9 mouse cellular contexts compared by ENCODE assay signal in the genomic region with DNA sequence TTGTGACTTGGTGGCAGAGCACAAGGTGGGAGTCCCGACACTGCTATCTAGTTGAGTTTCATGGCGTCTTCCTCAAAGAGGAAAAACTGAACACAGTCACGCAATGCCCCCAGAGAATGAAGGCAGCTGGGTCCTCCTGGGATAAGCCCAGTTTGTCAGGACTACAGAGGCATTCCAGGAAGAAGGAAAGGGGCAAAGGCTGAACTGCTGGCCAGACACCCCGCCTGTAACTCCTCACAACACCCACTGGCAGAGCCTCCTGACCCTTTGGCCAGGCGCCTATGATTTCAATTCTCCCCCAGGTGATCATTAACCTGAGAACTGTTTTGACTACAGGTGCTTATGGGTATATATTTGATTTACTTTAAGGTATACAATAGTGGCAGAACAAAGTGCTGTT. TPM values are rescaled to one million over a fixed set of nuclear protein-coding genes. Genes with fewer than 3 reads are reported as not detected.
DNase-seq lines count a peak whose midpoint lies in the region; ATAC-seq lines count a peak whose summit lies in the region.
"Had no signal": no experiment of that assay in that cellular context is flagged by ENCODE, and none has a peak within 500 bp of the region (broad histone marks: within the 10 kb centered on the region; RNA-seq: fewer than 3 reads in every experiment).

No protein-coding gene starts in this region.

- H3K36me3 ChIP-seq in kidney, embryonic 14.5 days (ENCODE audit: control insufficient read depth, insufficient read depth, low read length): no peaks in the 10 kb centered on the region
- 0 out of 2 replicates have a peak, but pooled peaks cover 3% of the 10 kb centered on the region for H3K36me3 ChIP-seq in embryonic facial prominence, embryonic 15.5 days
- H3K36me3 ChIP-seq in midbrain, embryonic 16.5 days (ENCODE audit: control insufficient read depth, insufficient read depth, low read length): no peaks in the 10 kb centered on the region

- ATAC-seq in kidney, embryonic 14.5 days (ENCODE audit: low FRiP score, low TSS enrichment): no peak
- no peak for ATAC-seq in embryonic facial prominence, embryonic 15.5 days (ENCODE audit: insufficient number of reproducible peaks, low FRiP score, low TSS enrichment, low read depth)
- no peak for ATAC-seq in midbrain, embryonic 16.5 days

- no peaks in the 10 kb centered on the region for H3K27me3 ChIP-seq in kidney, embryonic 14.5 days (ENCODE audit: control insufficient read depth, insufficient read depth, low read length)
- H3K27me3 ChIP-seq in embryonic facial prominence, embryonic 15.5 days: no peaks in the 10 kb centered on the region
- no peaks in the 10 kb centered on the region for H3K27me3 ChIP-seq in midbrain, embryonic 16.5 days (ENCODE audit: control insufficient read depth, insufficient read depth, low read depth, low read length)

- no peak overlapping the region for H3K4me3 ChIP-seq in kidney, embryonic 14.5 days (ENCODE audit: low read length)
- H3K4me3 ChIP-seq in embryonic facial prominence, embryonic 15.5 days (replicated peaks): peak overlapping the region; percentile 7
- H3K4me3 ChIP-seq in midbrain, embryonic 16.5 days (ENCODE audit: low read depth, low read length): no peak overlapping the region
- H3K4me3 ChIP-seq: erythroblast, embryonic 14.5 days had no signal

- peaks cover 46% of the 10 kb centered on the region for H3K4me1 ChIP-seq in kidney, embryonic 14.5 days (ENCODE audit: control insufficient read depth, insufficient read depth, low read length)
- peaks cover 67% of the 10 kb centered on the region for H3K4me1 ChIP-seq in embryonic facial prominence, embryonic 15.5 days
- H3K4me1 ChIP-seq in midbrain, embryonic 16.5 days (ENCODE audit: control insufficient read depth, insufficient read depth, low read length): peaks cover 52% of the 10 kb centered on the region

- H3K9ac ChIP-seq in kidney, embryonic 14.5 days (ENCODE audit: low read depth, low read length): no peak overlapping the region
- no peak overlapping the region for H3K9ac ChIP-seq in embryonic facial prominence, embryonic 15.5 days
- peak overlapping the region; percentile 2; the same call in 1 of the 2 replicates for H3K9ac ChIP-seq in midbrain, embryonic 16.5 days (ENCODE audit: low read depth, low read length)

- no peak overlapping the region for H3K27ac ChIP-seq in kidney, embryonic 14.5 days (ENCODE audit: low read depth, low read length)
- no peak overlapping the region for H3K27ac ChIP-seq in embryonic facial prominence, embryonic 15.5 days (replicated peaks)
- H3K27ac ChIP-seq in midbrain, embryonic 16.5 days (ENCODE audit: low read length): no peak overlapping the region

- no peak overlapping the region; the same call in 1 of the 2 replicates for H3K4me2 ChIP-seq in kidney, embryonic 14.5 days (replicated peaks; ENCODE audit: low read depth, low read length)
- 0 out of 2 replicates have a peak overlapping the region, but pooled peaks have one; percentile 8 for H3K4me2 ChIP-seq in embryonic facial prominence, embryonic 15.5 days (replicated peaks)
- peak overlapping the region; percentile 32 for H3K4me2 ChIP-seq in midbrain, embryonic 16.5 days (ENCODE audit: low read length)

- no peaks in the 10 kb centered on the region for H3K9me3 ChIP-seq in kidney, embryonic 14.5 days (ENCODE audit: control insufficient read depth, low read length)
- no peaks in the 10 kb centered on the region for H3K9me3 ChIP-seq in embryonic facial prominence, embryonic 15.5 days (replicated peaks)
- no peaks in the 10 kb centered on the region for H3K9me3 ChIP-seq in midbrain, embryonic 16.5 days (replicated peaks; ENCODE audit: control insufficient read depth, low read length, poor library complexity, severe bottlenecking)

- peak; percentile 88 for DNase-seq in kidney, adult 11 months
- peak; percentile 88 to 89 for DNase-seq in kidney, adult 8-10 months
- no peak for DNase-seq in layer of hippocampus, adult 9-10 months (ENCODE audit: low spot score)
- DNase-seq in adrenal gland, postnatal 25 days: no peak
- DNase-seq in Muller cell, postnatal 12 days (ENCODE audit: inconsistent ontology term): no peak

- WGBS in kidney, embryonic 14.5 days: 34% methylated on average over 5 of the region's 5 CpGs
- 75% methylated on average over 5 of the region's 5 CpGs for WGBS in embryonic facial prominence, embryonic 15.5 days
- 77% methylated on average over 5 of the region's 5 CpGs for WGBS in midbrain, embryonic 16.5 days

RNA-seq across cellular contexts. Expression of a gene that starts 3.9 kb away (rescaled TPM):
- 34.9 and 63.2 TPM in 2 replicates for polyA plus RNA-seq in kidney, embryonic 14.5 days (2014; fragmentation: Nextera tagmentation; extraction: Ambion mirVana)
- polyA plus RNA-seq in embryonic facial prominence, embryonic 15.5 days (2015; fragmentation: Nextera tagmentation; extraction: Ambion mirVana): 44.7 and 46.0 TPM in 2 replicates
- 45.7 and 49.1 TPM in 2 replicates for polyA plus RNA-seq in midbrain, embryonic 16.5 days (2015; fragmentation: Nextera tagmentation; extraction: Ambion mirVana)
- 130 and 193 TPM in 2 replicates for total RNA-seq in adrenal gland, postnatal 25 days (2021)

Comparison
In these comparisons a context has a peak if more than half of its experiments do, and no peak if none do; other contexts are left out.
1. DNase-seq: peak in kidney, adult 11 months (single experiment) and kidney, adult 8-10 months (2 of 2); none in layer of hippocampus, adult 9-10 months (single experiment), adrenal gland, postnatal 25 days (single experiment) and Muller cell, postnatal 12 days (single experiment).